Mouse (Mus musculus): Measurements from ENCODE around the gene Srgap3. TPM values are rescaled to one million over a fixed set of nuclear protein-coding genes. Genes with fewer than 3 reads are reported as not detected.
A peak's percentile ranks its signal among the peaks of the same experiment; 100 is the strongest.
"Not testable (repeated sequence)": the region's sequence is repeated elsewhere in the genome, so short reads cannot be mapped to it uniquely, and the experiment has no call there.

Gene Srgap3
- total RNA-seq, 4 experiments from 2014 or later = 15.5 to 30.7 (median 22.3) TPM

- no peak for DNase-seq
Measured at GRCm38 (mm10) chr6:112736471-112736870, 210.6 kb downstream of the Srgap3 start.

- no peak for DNase-seq
Measured at GRCm38 (mm10) chr6:112735054-112735453, 212.0 kb downstream of the Srgap3 start.

GRCm38 (mm10) chr6:112733942-112734341, 213.1 kb downstream of the Srgap3 start:
- DNase-seq = no peak

DNA sequence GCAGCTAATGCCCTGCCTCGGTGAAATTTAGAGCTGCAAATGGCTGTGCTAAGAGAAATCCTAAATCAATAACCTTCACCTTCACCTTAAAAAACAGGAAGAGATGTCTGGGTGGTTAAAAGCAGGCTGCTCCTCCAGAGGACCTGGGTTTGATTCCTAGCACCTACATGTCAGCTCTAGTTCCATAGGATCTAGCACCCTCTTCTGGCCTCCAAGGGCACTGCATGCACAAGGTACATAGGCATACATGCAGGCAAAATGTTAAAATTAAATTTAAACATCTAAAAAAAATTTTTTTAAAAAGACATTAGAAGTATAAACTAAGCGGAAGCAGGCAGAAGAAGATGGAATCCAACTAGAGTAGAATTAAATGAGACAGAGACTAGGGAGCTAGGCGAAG, 214.6 kb downstream of the Srgap3 start:
- DNase-seq = no peak

DNA sequence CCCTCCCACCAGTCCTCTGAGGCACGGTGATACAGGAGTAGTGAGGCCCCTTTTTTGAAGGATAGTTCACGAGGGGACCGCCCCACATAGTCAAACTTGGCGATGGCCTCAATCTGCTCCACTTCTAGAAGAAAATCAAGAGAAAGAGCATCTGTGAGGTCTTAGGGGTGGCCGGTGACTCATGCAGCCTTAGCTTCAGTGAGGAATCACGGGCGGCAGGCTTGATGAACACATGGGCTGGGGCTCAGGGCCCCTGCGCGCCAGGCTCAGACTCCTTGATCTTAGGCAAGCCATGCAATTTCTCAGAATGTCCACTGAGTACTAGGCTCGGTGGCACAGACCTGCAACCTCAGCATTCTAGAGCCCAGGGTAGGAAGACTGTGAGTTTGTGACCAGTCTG, 215.7 kb downstream of the Srgap3 start:
- DNase-seq = peak; percentile 57

DNA sequence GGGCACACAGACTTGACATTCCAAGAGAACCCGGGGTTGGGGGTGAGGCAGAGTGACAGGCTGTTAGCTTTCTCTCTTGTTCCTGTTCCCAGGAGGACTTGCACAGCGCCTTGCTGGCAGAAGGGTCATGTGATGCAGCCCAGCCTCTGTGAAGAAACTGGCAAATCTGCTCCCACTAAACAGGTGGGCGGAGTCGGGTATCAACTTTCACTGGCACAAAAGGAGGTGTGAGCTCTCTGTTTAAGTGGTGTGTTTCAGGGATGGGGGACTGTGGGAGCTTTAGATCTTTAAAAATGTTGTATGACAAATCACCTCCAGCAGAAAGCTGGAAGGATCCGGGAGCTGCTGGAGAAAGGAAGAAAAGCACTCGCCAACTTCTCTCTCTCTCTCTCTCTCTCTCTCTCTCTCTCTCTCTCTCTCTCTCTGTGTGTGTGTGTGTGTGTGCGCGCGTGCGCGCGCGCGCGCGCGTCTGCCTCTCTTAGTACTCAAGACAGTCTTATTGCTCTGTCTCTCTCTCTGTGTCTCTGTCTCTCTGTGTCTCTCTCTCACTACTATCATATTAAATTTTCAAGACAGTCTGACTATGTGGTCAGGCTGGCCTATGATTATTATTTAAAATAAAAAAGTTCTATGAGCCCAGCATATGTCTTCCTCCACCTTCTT, 218.2 kb downstream of the Srgap3 start:
- peak; percentile 33 for DNase-seq

DNA sequence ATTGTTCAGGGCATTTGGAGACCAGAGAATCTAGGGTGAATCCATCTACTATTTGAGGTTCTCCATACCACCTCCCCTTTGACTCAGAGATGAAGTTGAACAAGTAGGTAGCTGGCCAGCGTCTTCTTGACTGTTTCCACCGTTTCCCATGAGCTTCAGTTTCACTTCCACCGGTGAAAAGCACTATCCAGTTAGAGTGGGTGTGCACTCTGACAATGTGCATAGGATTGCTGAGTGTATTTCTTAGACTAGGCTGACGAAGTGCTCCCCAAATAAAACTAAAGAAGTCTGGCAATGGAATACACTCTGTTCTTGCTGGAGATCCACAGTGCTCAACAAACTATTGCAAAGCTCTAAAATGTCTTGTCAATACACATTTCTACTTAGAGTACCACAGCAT, 221.6 kb downstream of the Srgap3 start:
- DNase-seq = no peak

DNA sequence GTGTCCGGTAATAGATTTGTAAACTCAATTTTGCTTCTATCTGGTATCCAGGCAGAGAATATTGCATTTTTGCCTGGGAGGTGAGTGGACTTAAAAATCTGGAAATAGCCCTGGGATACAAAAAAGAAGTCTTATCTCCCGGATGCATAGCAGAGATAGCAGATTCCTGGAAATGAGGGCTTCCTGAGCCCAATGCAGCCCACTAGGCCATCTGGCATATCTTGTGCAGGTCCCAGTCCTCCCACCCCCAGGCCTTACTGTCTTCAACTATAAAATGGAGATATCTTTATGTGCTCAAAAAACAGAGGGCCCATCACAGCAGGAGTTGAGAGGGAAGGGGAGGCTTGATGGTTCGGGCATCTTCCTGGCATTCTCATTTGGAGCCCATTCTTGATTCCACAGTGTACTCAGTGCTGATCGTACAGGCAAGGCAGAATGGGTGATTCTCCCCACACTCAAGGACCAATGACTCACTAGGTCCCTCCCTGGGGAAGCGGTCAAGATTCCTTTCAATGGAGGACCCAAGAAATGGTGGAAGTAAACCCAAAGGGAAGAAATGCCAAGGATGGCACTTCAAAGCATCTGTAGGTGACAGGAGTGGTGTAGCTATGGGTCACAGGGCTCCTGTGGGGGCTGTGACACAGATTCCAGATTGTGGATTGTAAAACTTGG, 226.5 kb downstream of the Srgap3 start:
- no peak for DNase-seq

DNA sequence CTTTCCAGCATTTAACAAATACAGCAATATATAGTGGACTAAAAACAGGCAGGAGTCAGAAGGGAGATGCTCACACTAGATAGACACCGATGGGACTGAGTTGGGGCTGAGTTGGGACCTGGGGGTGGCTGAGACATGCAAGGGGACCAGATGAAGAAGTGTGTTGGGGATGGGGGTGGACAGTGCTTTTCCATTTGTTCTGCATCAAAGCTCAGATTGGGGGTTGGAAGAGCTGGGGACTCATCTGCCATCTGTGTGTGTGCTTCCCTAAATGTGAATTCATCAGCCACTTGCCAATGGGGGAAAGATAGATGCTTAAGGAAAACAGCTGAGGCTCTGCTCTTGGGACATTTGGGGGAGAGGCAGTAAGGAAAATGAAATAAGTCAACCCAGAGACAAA, 227.1 kb downstream of the Srgap3 start:
- DNase-seq = no peak

- no peak for DNase-seq
Measured at GRCm38 (mm10) chr6:112717168-112717567, 229.9 kb downstream of the Srgap3 start.

DNA sequence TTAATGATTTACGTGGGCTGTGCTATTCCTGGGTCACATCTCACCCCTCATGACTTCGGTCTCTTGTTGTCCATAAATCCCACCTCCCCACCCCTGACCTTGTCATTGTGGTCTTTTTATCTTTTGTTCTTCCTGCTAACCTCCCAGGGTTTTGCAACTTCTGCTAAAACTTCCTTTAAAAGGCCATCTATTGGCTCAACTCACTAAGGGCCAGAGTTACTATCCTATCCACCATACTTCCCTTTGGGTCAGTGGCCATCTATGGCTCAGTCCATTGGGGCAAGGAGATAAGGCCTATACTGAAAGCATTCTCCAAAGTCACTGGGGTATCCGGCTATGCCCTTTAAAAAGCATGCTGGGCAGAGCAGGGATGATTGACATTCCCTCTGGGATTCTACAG, 233.1 kb downstream of the Srgap3 start:
- DNase-seq = no peak

GRCm38 (mm10) chr6:112702296-112702695, 244.8 kb downstream of the Srgap3 start:
- not testable (repeated sequence) for DNase-seq

DNA sequence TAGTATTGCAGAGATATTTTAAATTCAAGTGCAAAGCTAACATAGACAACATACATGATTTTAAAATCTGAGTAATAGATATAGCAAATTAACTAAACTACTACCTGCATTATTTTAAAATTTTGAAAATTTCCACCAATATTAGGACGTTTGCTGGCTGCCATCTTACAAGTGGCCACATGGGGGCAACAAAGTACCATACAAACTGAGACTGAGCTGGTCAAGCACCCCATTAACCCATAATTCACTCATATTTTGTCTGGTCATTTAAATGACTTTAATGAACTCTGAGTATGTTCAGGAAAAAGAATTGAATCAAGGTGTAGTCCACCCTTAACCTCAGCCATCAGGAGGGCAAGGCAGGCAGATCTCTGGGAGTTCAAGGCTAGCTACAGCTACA, 246.7 kb downstream of the Srgap3 start:
- DNase-seq = no peak

- no peak for DNase-seq
Measured at GRCm38 (mm10) chr6:112699115-112699514, 248.0 kb downstream of the Srgap3 start.

DNA sequence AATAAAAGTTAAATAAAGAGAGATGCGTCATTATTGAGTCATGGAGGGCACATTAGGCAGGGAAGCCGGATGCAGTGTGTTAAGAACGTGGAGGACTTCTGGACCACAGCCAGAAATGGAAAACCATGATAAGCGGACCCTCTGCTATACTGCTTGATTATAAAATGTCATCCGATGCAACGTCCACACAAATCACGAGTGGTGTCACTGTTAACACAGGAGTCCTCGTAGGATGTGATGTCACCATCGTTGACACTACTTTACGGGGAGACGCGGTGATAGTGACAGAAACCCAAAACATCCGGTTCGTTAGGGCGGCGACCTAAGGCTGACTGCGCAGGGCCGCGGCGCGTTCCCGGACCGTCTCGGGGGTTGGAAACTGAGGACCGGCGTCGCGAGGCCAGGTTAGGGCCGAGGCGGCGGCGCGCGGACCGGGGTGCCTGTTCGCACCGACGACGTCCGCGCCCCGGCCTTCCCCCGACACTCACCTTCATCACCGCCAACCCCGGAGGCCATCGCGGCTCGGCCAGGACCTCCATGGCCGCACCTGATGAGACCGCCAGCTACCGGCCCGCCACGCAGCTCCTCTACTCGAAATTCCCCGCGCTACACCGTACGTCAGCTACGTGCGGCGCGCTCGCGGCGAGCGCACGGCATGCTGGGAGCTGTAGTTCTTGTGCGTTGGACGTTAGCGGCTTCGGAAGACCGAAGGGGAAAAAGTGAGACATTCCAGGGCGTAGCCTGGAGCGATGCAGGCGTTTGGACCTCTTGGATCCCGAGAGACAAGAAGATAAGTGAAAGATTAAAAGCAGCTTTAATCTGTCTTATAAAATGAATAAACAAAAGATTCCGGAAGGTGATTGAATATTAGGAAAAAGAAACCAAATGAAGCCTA, 250.8 kb downstream of the Srgap3 start, which contains the start of gene Rad18:
TSS of gene Rad18 (minus strand) at position 631 of the 895 bp plus-strand sequence.
- DNase-seq = peak; percentile 75

DNA sequence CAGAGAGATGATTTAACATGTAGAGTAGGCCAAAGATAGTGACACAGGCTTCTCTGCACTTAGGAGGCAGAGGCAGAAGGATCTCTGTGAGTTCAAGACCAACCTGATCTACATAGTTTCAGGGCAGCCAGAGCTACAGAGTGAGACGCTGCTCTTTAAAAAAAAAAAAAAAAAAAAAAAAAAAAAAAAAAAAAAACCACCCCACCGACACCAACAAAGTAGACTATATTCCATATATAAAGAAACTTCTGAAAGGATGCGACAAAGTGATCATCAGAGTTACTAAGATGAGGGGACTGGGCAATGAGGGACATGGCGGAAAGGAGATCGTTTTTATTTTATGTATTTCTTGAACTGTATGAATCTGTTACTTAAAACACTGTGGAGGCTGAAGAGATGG, 252.6 kb downstream of the Srgap3 start:
- no peak for DNase-seq

DNA sequence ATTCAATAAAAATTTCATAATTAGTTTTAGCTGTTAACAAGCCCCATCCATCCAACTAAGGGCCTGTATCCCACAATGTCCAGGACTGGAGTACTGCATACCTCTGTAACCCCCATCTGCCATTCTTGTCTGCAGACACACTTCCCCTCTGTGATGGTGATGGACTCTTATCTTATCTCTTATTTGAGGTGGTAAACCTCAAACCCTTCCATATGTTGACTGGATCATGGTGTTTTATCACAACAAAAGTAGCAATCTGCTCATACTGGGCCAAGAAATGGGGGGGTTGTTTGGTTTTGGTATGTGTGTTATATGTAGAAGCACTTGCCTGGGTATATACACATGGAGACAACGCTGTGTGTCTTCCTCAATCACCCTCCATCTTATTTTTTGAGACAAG, 255.5 kb downstream of the Srgap3 start:
- DNase-seq = no peak

GRCm38 (mm10) chr6:112688033-112688432, 259.0 kb downstream of the Srgap3 start:
- no peak for DNase-seq

- no peak for DNase-seq
Measured at GRCm38 (mm10) chr6:112686485-112686884, 260.6 kb downstream of the Srgap3 start.

- DNase-seq = no peak
Measured at GRCm38 (mm10) chr6:112684065-112684464, 263.0 kb downstream of the Srgap3 start.
